ENCODE assay signal across 13 mouse cellular contexts in the genomic region with DNA sequence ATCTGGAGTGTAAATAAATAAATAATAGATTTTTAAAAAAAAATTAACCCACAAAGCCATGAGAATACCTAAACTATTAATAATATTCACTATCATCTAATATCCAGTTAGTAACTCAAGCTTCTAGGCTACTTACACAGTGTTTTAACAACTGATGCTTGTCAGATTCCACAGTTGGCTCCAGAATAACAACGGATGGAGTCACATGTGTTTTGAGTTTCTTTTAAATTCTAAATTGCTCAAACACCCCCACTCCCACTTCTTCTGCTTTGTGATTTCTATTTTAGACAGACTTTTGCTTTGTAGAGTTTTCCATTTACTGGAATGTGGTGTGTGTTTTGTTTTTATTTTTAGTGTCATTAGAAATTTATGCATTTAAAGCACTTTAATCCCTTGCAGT.
"Had no signal": no experiment of that assay in that cellular context is flagged by ENCODE, and none has a peak within 500 bp of the region (broad histone marks: within the 10 kb centered on the region; RNA-seq: fewer than 3 reads in every experiment).

No protein-coding gene starts in this region.

- DNase-seq: kidney, adult 2 months; kidney, postnatal 25 days; lung, adult 18-20 months; midbrain, embryonic 14.5 days; retina, postnatal 1 day; right cerebral cortex, postnatal 4 days; thymus, adult 2 months; thymus, postnatal 25 days had no signal

- H3K27ac ChIP-seq: kidney, embryonic 15.5 days; liver, embryonic 14.5 days; neural tube, embryonic 12.5 days; stomach, embryonic 15.5 days had no signal

- H3K4me1 ChIP-seq: neural tube, embryonic 12.5 days; stomach, embryonic 15.5 days had no signal

- H3K27me3 ChIP-seq: kidney, embryonic 15.5 days; neural tube, embryonic 12.5 days; stomach, embryonic 15.5 days had no signal

- H3K9ac ChIP-seq: kidney, embryonic 15.5 days; liver, embryonic 14.5 days; neural tube, embryonic 12.5 days; stomach, embryonic 15.5 days had no signal

- H3K4me2 ChIP-seq: kidney, embryonic 15.5 days; neural tube, embryonic 12.5 days; stomach, embryonic 15.5 days had no signal

- H3K36me3 ChIP-seq: kidney, embryonic 15.5 days; neural tube, embryonic 12.5 days; stomach, embryonic 15.5 days had no signal

- H3K9me3 ChIP-seq: kidney, embryonic 15.5 days; neural tube, embryonic 12.5 days; stomach, embryonic 15.5 days had no signal

- ATAC-seq: intestine, embryonic 16.5 days had no signal

- H3K4me3 ChIP-seq: kidney, embryonic 15.5 days; neural tube, embryonic 12.5 days; stomach, embryonic 15.5 days had no signal
